8 mouse cellular contexts compared by ENCODE assay signal in the genomic region with DNA sequence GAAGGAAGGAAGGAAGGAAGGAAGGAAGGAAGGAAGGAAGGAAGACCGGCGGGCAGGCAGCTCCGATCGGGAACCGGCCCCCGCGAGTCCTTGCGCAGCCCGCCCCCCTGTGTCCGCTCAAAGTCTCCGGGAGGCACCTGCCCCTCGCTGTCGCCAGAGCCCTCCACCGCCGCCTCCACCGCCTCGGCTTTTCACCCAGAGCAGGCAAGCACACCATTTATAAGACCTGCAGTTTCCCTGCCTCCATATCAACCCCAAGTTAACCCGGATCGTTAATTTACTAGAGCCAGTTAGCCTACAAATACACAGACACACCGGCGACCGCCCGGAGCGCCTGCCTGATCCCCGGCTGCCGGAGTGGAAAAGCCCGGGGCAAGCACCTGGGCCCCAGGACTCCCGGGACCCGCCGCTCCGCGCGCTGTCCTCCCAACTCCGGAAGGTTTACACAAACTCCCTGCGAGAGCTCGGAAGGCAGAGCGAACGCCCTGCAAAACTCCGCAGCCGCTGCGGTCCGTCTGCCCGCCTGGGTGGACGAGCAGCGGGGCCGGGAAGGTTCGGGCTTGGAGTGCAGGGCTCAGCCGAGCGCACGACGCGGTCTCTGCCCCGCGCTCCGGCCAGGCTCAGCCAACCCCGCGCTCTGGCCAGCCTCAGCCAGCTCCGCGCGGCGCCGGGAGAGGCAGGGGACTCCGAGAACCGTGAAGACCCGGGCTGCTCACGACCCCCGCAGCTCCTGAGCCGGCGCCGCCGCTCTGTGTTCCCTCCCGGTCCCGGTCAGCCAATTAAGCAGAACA. TPM values are rescaled to one million over a fixed set of nuclear protein-coding genes. Genes with fewer than 3 reads are reported as not detected.
DNase-seq lines count a peak whose midpoint lies in the region; ATAC-seq and TF ChIP-seq lines count a peak whose summit lies in the region.

No protein-coding gene starts in this region.

- TF ChIP-seq POLR2A in MEL (IDR thresholded peaks at IDR 0.05; ENCODE audit: control insufficient read depth in 1 of 2, insufficient read depth in 1 of 2, low read depth in 1 of 2, low read length in 2 of 2, poor library complexity in 1 of 2): no peak; a peak in 1 of 4 replicates

- TF ChIP-seq CTCF in MEL (IDR thresholded peaks at IDR 0.05 in 2 of 3, conservative IDR thresholded peaks at IDR 0.05 in 1 of 3; ENCODE audit: control insufficient read depth in 1 of 3, insufficient read depth in 1 of 3, low read depth in 2 of 3, low read length in 3 of 3, poor library complexity in 1 of 3, severe bottlenecking in 1 of 3): peak in 1 of 3 experiments; percentile 41; a peak in 1 of 6 replicates
- peak; percentile 25 for TF ChIP-seq CTCF in layer of hippocampus, adult 2 months (conservative IDR thresholded peaks at IDR 0.05)

- WGBS in forebrain, embryonic 13.5 days: under 1% methylated on average over 72 of the region's 73 CpGs

- no peaks in the 10 kb centered on the region; a peak in 1 of 4 replicates for H3K36me3 ChIP-seq in MEL (ENCODE audit: control insufficient read depth in 1 of 2, insufficient read depth in 2 of 2, low read length in 2 of 2)
- H3K36me3 ChIP-seq in forebrain, embryonic 13.5 days (ENCODE audit: poor library complexity, severe bottlenecking): no peaks in the 10 kb centered on the region

- H3K27me3 ChIP-seq in MEL (ENCODE audit: control insufficient read depth in 1 of 2, insufficient read depth in 2 of 2, low read length in 2 of 2): no peaks in the 10 kb centered on the region
- peaks cover 35% of the 10 kb centered on the region for H3K27me3 ChIP-seq in forebrain, embryonic 13.5 days

- no peaks in the 10 kb centered on the region for H3K9me3 ChIP-seq in MEL (replicated peaks; ENCODE audit: insufficient read depth, low read length)
- 0 out of 2 replicates have a peak, but pooled peaks cover 2% of the 10 kb centered on the region for H3K9me3 ChIP-seq in forebrain, embryonic 13.5 days (replicated peaks)

- H3K4me1 ChIP-seq in MEL (ENCODE audit: control insufficient read depth in 1 of 2, insufficient read depth in 2 of 2, low read length in 2 of 2): peaks cover 0 to 14% of the 10 kb centered on the region in 2 experiments; a peak in 1 of 4 replicates
- H3K4me1 ChIP-seq in forebrain, embryonic 13.5 days: peaks cover 31% of the 10 kb centered on the region

- intact Hi-C loops in heart, postnatal 36 days (cut with DNase I): loop anchor here (2.0 to 5.0 kb wide), 2 partner anchors 74 to 120 kb away; no protein-coding TSS in a partner anchor

- peak; percentile 67 for DNase-seq in MEL (ENCODE audit: low read depth, low spot score)
- peak; percentile 41 for DNase-seq in c-Kit-positive CD71-positive TER-119-positive erythroid progenitor cells, embryonic 14.5 days (ENCODE audit: low spot score)
- peak; percentile 57 to 71 for DNase-seq in heart, postnatal 36 days
- peak in 1 of 2 experiments; percentile 44 for DNase-seq in layer of hippocampus, adult 2 months (ENCODE audit: low spot score in 2 of 2)
- peak; percentile 23 for DNase-seq in lung, postnatal 36 days
- DNase-seq in right cerebral cortex, postnatal 10 days (ENCODE audit: low spot score in 2 of 2): peak; percentile 50 to 64
- DNase-seq in urinary bladder, postnatal 14 days (ENCODE audit: low spot score): peak; percentile 55

- no peaks in the 10 kb centered on the region; the same call in 1 of the 2 replicates for H3K79me2 ChIP-seq in MEL (ENCODE audit: control insufficient read depth, insufficient read depth, low read length, poor library complexity)

- TF ChIP-seq RAD21 in MEL (IDR thresholded peaks at IDR 0.05; ENCODE audit: low read depth, low read length): no peak; the same call in 1 of the 2 replicates

- H3K4me3 ChIP-seq in MEL (ENCODE audit: control insufficient read depth in 1 of 2, insufficient read depth in 1 of 2, low read depth in 2 of 2, low read length in 2 of 2): peak overlapping the region; percentile 69 to 86
- peak overlapping the region; percentile 72 for H3K4me3 ChIP-seq in forebrain, embryonic 13.5 days
- H3K4me3 ChIP-seq in layer of hippocampus, adult 2 months: peak overlapping the region; percentile 69

- H3K4me2 ChIP-seq in forebrain, embryonic 13.5 days: peak overlapping the region; percentile 95

- H3K27ac ChIP-seq in MEL (ENCODE audit: control insufficient read depth, low read depth, low read length): peak overlapping the region; percentile 85
- H3K27ac ChIP-seq in forebrain, embryonic 13.5 days: peak overlapping the region; percentile 82
- peak overlapping the region; percentile 92 for H3K27ac ChIP-seq in layer of hippocampus, adult 2 months

- TF ChIP-seq EP300 in MEL (IDR thresholded peaks at IDR 0.05; ENCODE audit: low read depth in 1 of 2, low read length in 2 of 2): no peak

- peak overlapping the region; percentile 82 for H3K9ac ChIP-seq in MEL (ENCODE audit: control insufficient read depth, low read depth, low read length, poor library complexity, severe bottlenecking)
- H3K9ac ChIP-seq in forebrain, embryonic 13.5 days: peak overlapping the region; percentile 75

- peak; percentile 68 for ATAC-seq in forebrain, embryonic 13.5 days

TF ChIP-seq in MEL, 35 proteins besides CTCF, POLR2A, EP300 and RAD21:
- no peak for TF ChIP-seq SMC3 (IDR thresholded peaks at IDR 0.05; ENCODE audit: low read depth, low read length)
- TF ChIP-seq NELFE (IDR thresholded peaks at IDR 0.05; ENCODE audit: low read depth, low read length): no peak
- 0 out of 2 replicates have a peak, but pooled peaks have one; percentile 16 for TF ChIP-seq NRF1 (IDR thresholded peaks at IDR 0.05; ENCODE audit: insufficient read depth, low read depth, low read length, poor library complexity, severe bottlenecking)
- 0 out of 2 replicates have a peak, but pooled peaks have one; percentile 1 for TF ChIP-seq ZMIZ1 (IDR thresholded peaks at IDR 0.05; ENCODE audit: low read depth, low read length)
- peak; percentile 83 for TF ChIP-seq UBTF (IDR thresholded peaks at IDR 0.05; ENCODE audit: borderline replicate concordance, insufficient read depth, low read depth, low read length)
- no peak for TF ChIP-seq POLR2AphosphoS5 (IDR thresholded peaks at IDR 0.05; ENCODE audit: borderline replicate concordance, low read depth, low read length)
- TF ChIP-seq ELF1 (IDR thresholded peaks at IDR 0.05; ENCODE audit: low read depth, low read length): no peak
- TF ChIP-seq CHD1 (IDR thresholded peaks at IDR 0.05; ENCODE audit: low read depth, low read length): no peak; the same call in 1 of the 2 replicates
- TF ChIP-seq MYB (IDR thresholded peaks at IDR 0.05; ENCODE audit: low read depth, low read length): no peak
- TF ChIP-seq TCF12 (IDR thresholded peaks at IDR 0.05; ENCODE audit: low read depth, low read length): 0 out of 2 replicates have a peak, but pooled peaks have one; percentile 20
- TF ChIP-seq MAZ (IDR thresholded peaks at IDR 0.05; ENCODE audit: low read depth, low read length): no peak
- no peak for TF ChIP-seq SIN3A (IDR thresholded peaks at IDR 0.05; ENCODE audit: low read length)
TF ChIP-seq in MEL: peak in this region for 4.

RNA-seq across cellular contexts. Expression of gene Dpf3, which starts 0.7 kb away (rescaled TPM):
- 3.2 and 4.2 TPM in 2 replicates for total RNA-seq in MEL (2012; rRNA removed)
- polyA plus RNA-seq in MEL (2012; ENCODE audit: insufficient read depth in 1 of 2, insufficient read length in 2 of 2, low read depth in 1 of 2, low replicate concordance in 2 of 2, missing spikeins in 1 of 2): 1 to 10 TPM in 1 of 2 experiments, not detected in 1; 6.8 TPM
- polyA plus RNA-seq in forebrain, embryonic 13.5 days (2015; fragmentation: Nextera tagmentation; extraction: Ambion mirVana): 7.9 and 9.0 TPM in 2 replicates
- 10 to 100 TPM; 16.3 to 22.3 TPM for total RNA-seq in heart, postnatal 36 days (2021)
- total RNA-seq in layer of hippocampus, adult 2 months (2021): 10 to 100 TPM; 27.4 to 29.4 TPM

RNA-seq across cellular contexts. Expression of gene Dcaf4, which starts 33.4 kb away (rescaled TPM):
- 25.5 and 25.7 TPM in 2 replicates for total RNA-seq in MEL (2012; rRNA removed)
- 10 to 100 TPM in 1 of 2 experiments, not detected in 1; 35.9 TPM for polyA plus RNA-seq in MEL (2012; ENCODE audit: insufficient read depth in 1 of 2, insufficient read length in 2 of 2, low read depth in 1 of 2, low replicate concordance in 2 of 2, missing spikeins in 1 of 2)
- polyA plus RNA-seq in forebrain, embryonic 13.5 days (2015; fragmentation: Nextera tagmentation; extraction: Ambion mirVana): 34.7 and 37.2 TPM in 2 replicates
- total RNA-seq in heart, postnatal 36 days (2021): 10 to 100 TPM; 14.8 to 17.7 TPM
- 10 to 100 TPM; 29.0 to 30.3 TPM for total RNA-seq in layer of hippocampus, adult 2 months (2021)
